Mouse (Mus musculus) heart, postnatal 14 days (tissue): ENCODE measurements at regions not wholly inside any gene's neighbourhood (a gene's known extent, or its start where the extent isn't known, plus 50 kb on each side); places are given as distances from the start of the nearest gene placed in this dataset.
A peak's percentile ranks its signal among the peaks of the same experiment; 100 is the strongest.

Experiments used
- DNase-seq, 2 experiments: peaks; one replicate each; pipeline ENCODE4 v3.0.0; 2021 to 2022
- intact Hi-C: fragments of 180-260 bp; cut with DNase I; formaldehyde crosslinking; loops from one replicate; pipeline ENCODE4 v1.15.1; 2025

GRCm38 (mm10) chr12:74527190-74527621 lies 211.0 kb upstream of the Gm11042 start:
- intact Hi-C loops: no loop called here
- no peak for DNase-seq

GRCm38 (mm10) chr12:74523988-74524387 lies 207.8 kb upstream of the Gm11042 start:
- intact Hi-C loops: no loop called here
- no peak for DNase-seq

- intact Hi-C loops: no loop called here
- no peak for DNase-seq
Observed at GRCm38 (mm10) chr12:74518032-74518431, 201.8 kb upstream of the Gm11042 start.

- intact Hi-C loops: no loop called here
- peak in 1 of 2 experiments; percentile 12 for DNase-seq
Observed at GRCm38 (mm10) chr12:74516527-74516926, 200.3 kb upstream of the Gm11042 start.

- intact Hi-C loops: no loop called here
- no peak for DNase-seq
Observed at GRCm38 (mm10) chr12:74502791-74503190, 186.6 kb upstream of the Gm11042 start.

GRCm38 (mm10) chr12:74477619-74478018 lies 161.4 kb upstream of the Gm11042 start:
- intact Hi-C loops: no loop called here

GRCm38 (mm10) chr12:74474741-74475140 lies 158.5 kb upstream of the Gm11042 start:
- no peak for DNase-seq
- intact Hi-C loops: no loop called here

More at GRCm38 (mm10) chr12:74477619-74478018, 161.4 kb upstream of the Gm11042 start:
- no peak for DNase-seq

GRCm38 (mm10) chr12:74458521-74458920 lies 142.3 kb upstream of the Gm11042 start:
- no peak for DNase-seq
- intact Hi-C loops: no loop called here

- intact Hi-C loops: no loop called here
- DNase-seq: no peak
Observed at GRCm38 (mm10) chr12:74452375-74453090, 136.3 kb upstream of the Gm11042 start.

- intact Hi-C loops: no loop called here
- DNase-seq: no peak
Observed at GRCm38 (mm10) chr12:74448248-74448647, 132.1 kb upstream of the Gm11042 start.

- intact Hi-C loops: no loop called here
- DNase-seq: no peak
Observed at GRCm38 (mm10) chr12:74434874-74435273, 118.7 kb upstream of the Gm11042 start.

- DNase-seq: no peak
- intact Hi-C loops: no loop called here
Observed at GRCm38 (mm10) chr12:74414738-74415137, 98.5 kb upstream of the Gm11042 start.

- no peak for DNase-seq
Observed at GRCm38 (mm10) chr12:74410511-74410910, 94.3 kb upstream of the Gm11042 start.

GRCm38 (mm10) chr12:74407591-74408095 lies 91.4 kb upstream of the Gm11042 start:
- intact Hi-C loops: no loop called here

More at GRCm38 (mm10) chr12:74410511-74410910, 94.3 kb upstream of the Gm11042 start:
- intact Hi-C loops: no loop called here

GRCm38 (mm10) chr12:74389811-74390210 lies 73.6 kb upstream of the Gm11042 start:
- intact Hi-C loops: no loop called here
- DNase-seq: no peak

More at GRCm38 (mm10) chr12:74407591-74408095, 91.4 kb upstream of the Gm11042 start:
- DNase-seq: no peak
